Mouse (Mus musculus) brown adipose tissue, adult 24 weeks (tissue): Measurements from ENCODE around the gene Cpt1a. TPM values are rescaled to one million over a fixed set of nuclear protein-coding genes. Genes with fewer than 3 reads are reported as not detected.

Experiments used
- H3K27ac ChIP-seq: fragments of 200-500 bp; replicated peaks from 2 replicates; pipeline ENCODE4 v1.5.1; 2012; ENCODE audit warnings: low read depth, mild to moderate bottlenecking, low read length
- H3K4me1 ChIP-seq: fragments of 200-500 bp; 2 replicates; pipeline ENCODE4 v1.6.1; 2012; ENCODE audit warnings: low read length, mixed read lengths; ENCODE audit not compliant: control insufficient read depth, insufficient read depth, insufficient read length
- H3K4me3 ChIP-seq: fragments of 200-500 bp; 2 replicates; pipeline ENCODE4 v1.5.1; 2012; ENCODE audit warnings: low read depth, mild to moderate bottlenecking, low read length, moderate library complexity; ENCODE audit not compliant: insufficient read depth
- polyA plus RNA-seq: library from polyadenylated mRNA; stranded (reverse); fragments of >200 nt; gene quantifications from 2 replicates; pipeline ENCODE4 v1.2.4, GENCODE M21; 2012; ENCODE audit not compliant: missing spikeins, insufficient read depth, insufficient read length

Cpt1a gene
- polyA plus RNA-seq: 4.4 and 10.0 TPM in 2 replicates

DNA sequence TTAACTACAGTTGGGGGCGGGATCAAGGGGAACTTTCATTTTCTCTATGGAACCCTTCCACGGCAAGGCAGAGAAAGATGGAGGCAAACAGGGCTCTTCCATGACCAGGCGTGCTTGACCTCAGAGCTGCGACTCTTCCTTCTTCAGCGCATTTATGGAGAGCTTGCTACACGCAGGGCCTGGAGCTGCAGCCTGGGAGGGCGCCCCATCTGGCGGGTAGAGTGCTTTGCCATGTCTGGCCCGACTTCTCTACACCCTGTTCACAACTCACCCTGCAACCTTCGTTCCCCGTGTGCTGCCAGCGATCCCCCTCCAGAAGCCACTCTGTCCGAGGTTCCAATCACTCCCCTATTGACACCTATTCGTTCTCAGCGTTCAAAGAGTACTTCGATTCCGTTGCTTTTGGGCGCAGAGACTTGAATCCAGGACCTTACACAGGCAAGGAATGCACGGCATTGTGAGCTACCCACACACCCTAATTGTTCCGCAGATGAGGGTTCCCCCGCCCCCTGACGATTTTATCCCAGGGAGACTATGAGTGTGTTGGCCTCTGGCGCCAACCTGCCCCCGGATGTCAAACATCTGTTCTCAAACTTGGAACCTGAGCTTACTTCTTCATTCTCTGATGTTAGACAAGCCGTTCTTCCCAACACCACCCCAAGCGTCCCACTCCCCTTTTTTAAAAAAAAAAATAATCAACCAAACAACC lies at the start of gene Cpt1a:
TSS of gene Cpt1a (plus strand) at position 74 of the 709 bp plus-strand sequence.
- H3K4me3 ChIP-seq: peak within 1 kb of the TSS; percentile 88
- peaks cover 12% of the 10 kb centered on the region for H3K4me1 ChIP-seq
- peak within 1 kb of the TSS; percentile 59 for H3K27ac ChIP-seq

DNA sequence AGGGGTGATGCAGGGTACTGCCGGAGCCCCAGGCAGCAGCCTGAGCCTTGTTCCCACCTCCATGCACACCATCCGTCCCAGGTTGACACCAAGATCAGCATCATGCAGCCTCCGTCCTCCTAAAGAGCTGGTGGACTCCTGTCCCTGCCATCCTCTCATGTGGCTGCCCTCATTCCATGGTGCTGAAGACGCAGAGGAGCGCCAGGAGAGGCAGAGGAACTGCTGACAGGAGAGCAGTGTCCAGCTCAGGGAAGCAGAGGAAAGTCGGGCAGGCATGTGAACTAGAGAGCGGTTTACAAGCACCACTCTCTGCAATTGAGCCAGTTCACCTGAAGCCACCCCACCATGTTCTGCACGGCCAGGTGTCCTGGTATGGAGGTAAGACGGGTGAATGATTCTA lies 48.8 kb upstream of the Cpt1a start:
- no peak overlapping the region for H3K4me3 ChIP-seq
- H3K27ac ChIP-seq: no peak overlapping the region
- H3K4me1 ChIP-seq: no peaks in the 10 kb centered on the region

DNA sequence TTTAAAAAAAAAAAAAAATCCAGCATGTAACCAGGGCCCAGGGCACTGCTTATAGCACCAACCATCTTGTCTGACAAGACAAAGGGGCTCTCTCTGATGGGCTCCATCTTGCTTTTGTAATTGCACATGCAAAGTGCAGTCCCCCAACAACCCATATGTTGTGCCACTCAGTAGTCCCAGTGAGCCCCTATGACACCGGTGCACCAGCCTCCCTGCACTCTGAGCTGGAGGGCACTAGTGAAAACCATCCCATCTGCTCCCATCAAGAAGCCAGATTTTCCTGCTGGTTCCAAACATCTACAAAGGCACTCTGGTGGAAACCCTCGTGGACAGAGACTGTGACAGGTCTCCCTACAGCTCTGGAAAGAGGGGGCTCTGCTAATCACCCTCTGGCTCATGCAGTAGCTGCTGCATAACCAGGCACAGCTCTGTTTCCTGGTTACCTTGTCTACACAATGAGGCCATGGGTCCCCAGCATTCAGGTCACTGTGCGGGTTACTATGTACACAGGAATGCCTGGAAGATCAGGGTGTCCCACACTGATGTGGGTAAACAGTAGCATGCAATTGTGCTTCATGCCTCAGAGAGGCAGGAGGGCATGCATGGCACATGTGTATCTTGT lies 46.3 kb upstream of the Cpt1a start:
- Histone ChIP-seq H3K4me1 (no peaks in the 10 kb centered on the region), H3K4me3 (no peak overlapping the region), H3K27ac (no peak overlapping the region)

DNA sequence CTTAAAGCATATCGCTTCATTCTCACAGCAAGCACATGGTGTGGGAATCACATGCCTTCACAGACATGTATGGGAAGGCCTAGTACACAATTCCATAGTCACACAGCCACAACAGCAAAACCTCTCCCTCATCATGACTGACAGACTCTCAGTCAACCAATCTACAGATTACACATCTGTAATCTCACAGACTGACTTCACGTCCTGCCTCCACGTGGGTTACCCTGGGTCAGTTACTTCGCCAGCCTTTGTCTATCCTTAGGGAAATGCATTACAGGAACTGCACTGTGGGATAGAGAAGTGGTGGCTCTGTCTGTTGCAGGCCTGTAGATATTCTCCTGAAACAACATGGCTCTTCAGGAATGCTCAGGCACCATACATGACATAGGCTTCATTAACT lies 40.2 kb upstream of the Cpt1a start:
- Histone ChIP-seq H3K27ac (no peak overlapping the region), H3K4me3 (peak overlapping the region; percentile 75)

DNA sequence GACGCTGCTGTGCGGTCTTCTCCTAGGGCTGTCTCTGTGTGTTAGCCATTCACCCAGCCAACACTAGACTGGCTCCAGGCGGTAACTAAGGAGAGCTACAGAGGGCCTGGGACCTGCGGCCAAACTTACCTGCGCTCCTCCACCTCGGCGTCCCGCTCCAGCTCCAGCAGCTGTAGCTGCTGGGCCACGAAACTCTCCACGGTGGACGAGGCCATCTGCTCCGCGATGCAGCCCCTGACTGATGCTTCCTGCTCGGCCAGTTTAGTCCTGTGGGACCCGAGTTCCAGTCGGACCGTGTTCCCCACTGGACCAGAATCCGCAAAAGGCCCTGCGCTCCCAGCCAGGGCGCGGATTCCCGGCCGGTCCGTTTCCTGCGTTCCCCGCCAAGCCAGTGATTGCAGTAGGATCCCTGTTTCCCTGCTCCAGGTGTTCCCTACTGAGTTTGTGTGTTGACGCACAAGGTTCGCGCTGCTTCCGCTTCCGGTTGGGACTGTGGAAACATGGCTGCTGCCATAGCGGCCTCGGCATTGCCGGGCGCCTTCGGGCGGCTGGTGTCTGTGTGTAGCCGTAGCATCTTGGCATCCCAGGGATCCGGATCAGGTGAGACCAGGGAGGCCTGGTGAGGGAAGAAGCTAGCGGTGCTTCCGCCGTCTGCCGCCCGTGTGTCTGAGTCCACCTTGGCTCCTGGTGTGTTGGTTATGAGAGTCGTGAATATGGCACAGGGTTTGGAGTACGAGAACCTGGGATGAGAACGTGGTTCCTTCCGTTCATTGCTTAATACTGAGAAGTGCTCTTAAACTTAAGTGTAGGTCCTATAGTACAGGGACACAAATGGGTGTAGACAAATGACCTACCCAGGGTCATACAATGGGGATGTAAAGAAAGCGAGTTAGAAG lies 39.3 kb upstream of the Cpt1a start, which contains the start of the genes Mrpl21 and Ighmbp2:
TSS of gene Mrpl21 (plus strand) at position 330 of the 896 bp plus-strand sequence.
TSS of gene Ighmbp2 (minus strand) at position 446 of the 896 bp plus-strand sequence.
- peak within 1 kb of the TSS; percentile 75 for H3K4me3 ChIP-seq
- peaks cover 3% of the 10 kb centered on the region for H3K4me1 ChIP-seq
- peak within 1 kb of the TSS; percentile 20; the same call in 1 of the 2 replicates for H3K27ac ChIP-seq

More for the DNA sequence above, 40.2 kb upstream of the Cpt1a start:
- peaks cover 3% of the 10 kb centered on the region for H3K4me1 ChIP-seq

DNA sequence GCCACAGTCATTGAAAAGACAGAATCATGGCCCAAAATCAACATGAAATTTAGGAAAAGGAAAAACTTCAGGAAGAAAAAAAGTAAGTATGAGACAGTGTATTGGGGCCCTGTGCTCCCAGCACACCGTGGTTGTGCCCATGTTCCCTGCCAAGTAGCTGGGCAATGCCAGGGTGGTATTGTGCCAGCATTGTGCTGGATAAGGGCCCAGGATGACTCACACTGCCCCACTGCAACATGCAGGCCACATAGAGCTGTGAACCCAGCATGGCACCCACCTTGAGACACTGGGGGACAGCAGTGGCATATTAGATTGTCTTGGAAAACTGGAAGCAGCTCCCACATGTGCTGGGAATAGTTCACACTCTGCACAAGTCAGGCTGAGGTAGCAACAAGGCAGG lies 33.1 kb upstream of the Cpt1a start:
- Histone ChIP-seq H3K4me3 (no peak overlapping the region), H3K27ac (no peak overlapping the region), H3K4me1 (no peaks in the 10 kb centered on the region)

DNA sequence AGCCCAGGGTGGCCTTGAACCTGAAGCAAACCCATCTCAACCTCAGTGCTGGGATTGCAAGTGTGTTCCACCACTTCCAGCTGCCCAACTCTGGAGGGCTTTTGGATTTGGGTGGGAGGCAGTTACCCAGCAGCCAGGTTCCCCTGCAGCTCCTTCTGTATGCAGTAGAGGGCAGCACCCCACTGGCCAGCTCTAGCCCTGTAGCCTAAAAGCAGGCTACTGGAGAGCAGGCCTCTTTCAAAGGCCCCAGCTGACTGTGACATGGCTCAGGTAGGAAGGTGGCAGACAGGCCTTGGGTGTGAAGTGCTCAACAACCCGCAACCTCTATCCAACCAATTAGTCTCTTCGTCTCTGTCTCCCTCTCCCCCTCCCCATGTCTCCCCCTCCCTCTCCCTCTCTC lies 30.1 kb upstream of the Cpt1a start:
- Histone ChIP-seq H3K27ac (no peak overlapping the region), H3K4me1 (no peaks in the 10 kb centered on the region), H3K4me3 (no peak overlapping the region)

DNA sequence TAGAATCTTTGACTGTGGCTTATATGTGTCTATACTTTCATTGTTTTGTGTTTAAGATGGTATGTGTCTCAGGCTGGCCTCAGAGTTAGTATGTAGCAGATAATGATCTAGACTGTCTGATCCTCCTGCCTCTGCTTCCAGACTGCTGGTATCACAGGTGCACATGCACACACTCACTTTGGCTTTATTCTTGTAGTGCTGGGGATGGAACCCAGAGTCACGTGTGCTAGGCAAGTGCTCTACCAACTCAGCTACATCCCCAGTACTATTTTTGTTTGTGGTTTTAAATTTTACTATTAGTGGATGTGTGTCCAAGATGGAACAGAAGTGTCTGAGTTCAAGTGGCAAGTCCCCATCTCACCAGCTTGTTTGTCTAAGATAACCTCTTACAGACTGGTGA lies 29.1 kb upstream of the Cpt1a start:
- Histone ChIP-seq H3K27ac (no peak overlapping the region), H3K4me3 (no peak overlapping the region), H3K4me1 (no peaks in the 10 kb centered on the region)

DNA sequence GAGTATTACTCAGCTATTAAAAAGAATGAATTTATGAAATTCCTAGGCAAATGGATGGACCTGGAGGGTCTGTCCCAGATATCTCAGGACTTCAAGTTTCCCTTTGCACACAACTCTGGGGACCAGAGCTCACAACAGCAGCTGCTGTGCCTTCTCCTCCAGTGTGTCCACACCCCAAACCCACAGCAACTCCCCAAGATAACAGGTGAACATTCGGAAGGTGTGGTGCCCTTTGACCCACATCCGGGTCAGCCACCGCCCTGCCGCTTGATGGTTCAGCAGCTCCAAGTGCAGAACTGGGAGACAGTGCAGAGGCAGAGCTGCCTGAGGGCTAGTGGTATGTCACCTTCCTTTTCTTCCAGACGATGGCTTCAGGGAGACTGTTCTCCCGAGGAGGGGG lies 26.9 kb upstream of the Cpt1a start:
- Histone ChIP-seq H3K27ac (no peak overlapping the region), H3K4me3 (no peak overlapping the region), H3K4me1 (no peaks in the 10 kb centered on the region)

DNA sequence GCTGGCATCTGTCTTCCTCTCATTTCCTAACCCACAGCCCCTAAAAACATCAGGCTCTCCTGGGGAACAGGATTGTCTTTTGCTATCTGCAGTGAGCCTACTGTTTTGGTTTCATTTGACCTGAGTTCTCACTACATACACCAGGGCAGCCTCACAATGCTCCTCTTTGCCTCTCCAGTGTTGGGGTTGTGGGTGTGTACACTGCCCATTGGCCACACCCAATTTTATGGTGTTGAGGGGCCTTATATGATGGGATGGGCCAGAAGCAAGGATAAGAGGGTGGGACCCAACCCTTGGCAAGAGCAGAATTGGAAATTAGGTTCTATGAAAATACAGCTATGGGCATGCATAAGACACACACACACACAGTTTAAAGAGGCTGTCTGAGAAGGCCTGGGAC lies 25.1 kb upstream of the Cpt1a start:
- no peak overlapping the region for H3K4me3 ChIP-seq

DNA sequence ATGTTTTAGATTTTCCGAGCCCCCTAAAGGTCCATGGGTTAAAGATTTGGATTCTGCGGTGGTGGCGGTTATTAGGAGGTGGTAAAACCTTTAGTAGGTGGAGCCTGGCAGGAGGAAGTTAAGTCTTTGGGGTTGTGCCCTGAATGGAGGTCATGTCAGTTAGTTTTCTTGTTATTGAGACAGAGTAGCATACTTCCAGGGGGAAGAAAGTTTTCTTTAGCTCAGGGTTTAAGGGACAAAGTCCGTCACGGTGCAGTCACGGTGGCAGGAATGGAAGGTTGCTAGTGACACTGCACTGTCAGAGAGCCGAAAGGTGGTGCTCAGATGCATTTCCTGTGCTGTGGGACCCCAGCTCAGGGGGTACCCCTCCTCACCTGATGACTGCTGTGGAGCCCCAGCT lies 24.4 kb upstream of the Cpt1a start:
- no peaks in the 10 kb centered on the region for H3K4me1 ChIP-seq
- no peak overlapping the region for H3K27ac ChIP-seq
- no peak overlapping the region for H3K4me3 ChIP-seq

More for the DNA sequence above, 25.1 kb upstream of the Cpt1a start:
- Histone ChIP-seq H3K4me1 (no peaks in the 10 kb centered on the region), H3K27ac (no peak overlapping the region)

DNA sequence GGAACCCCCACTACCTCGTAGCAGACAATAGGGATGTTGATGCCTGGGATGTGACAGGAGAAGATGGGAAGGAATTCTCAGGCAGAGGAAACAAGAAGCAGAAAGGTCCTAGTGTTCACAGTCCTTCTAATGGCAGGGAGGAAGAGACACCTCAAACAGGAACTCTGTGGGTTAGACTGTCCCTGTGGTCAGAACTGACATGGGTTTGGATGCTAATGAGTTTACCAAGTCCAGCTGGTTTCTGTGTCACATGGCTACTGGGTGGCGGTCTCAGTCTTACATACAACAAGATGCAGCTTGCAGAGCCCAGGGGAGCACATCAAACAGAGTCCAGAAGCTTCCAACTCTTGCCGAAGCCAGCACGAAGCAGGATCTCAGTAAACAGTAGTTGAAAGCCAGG lies 18.1 kb upstream of the Cpt1a start:
- H3K4me1 ChIP-seq: no peaks in the 10 kb centered on the region
- no peak overlapping the region for H3K27ac ChIP-seq
- no peak overlapping the region for H3K4me3 ChIP-seq

DNA sequence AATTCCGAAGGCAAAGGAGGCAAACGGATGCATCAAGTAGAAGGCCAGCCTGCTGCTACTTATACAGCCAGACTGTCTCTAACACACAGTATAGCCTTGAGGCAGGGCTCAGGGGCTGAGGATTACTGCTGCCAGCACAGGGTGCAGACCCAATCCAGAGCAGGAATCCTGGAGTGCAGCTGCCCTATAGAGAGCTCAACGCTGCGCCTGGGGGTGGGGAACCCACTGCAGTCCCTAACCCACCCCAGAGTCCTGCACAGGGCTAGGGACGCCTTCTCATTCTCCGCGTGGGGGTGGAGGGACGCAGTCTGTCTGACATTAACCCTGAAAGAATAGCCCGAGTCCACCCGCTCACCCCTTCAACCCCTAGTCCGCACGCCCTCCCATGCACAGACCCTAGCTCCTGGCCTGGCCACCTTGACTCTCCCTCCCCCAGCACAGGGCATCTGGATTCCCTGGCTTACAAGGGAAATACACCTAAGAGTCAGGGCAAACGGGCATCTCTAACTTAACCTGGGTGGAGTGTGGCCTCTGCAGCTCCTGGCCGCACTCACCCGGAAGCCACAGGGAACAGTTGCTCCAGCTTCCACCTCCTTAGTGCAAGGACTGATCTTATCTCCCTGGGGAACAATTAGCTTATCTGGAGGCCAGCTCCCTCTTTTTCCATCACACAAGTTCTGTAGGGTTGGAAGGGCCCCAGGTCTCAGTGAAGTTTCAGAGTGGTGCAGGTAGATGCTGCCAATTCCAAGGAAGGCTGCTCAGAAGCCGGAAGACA lies 14.8 kb upstream of the Cpt1a start:
- no peak overlapping the region for H3K4me3 ChIP-seq
- H3K27ac ChIP-seq: no peak overlapping the region
- H3K4me1 ChIP-seq: no peaks in the 10 kb centered on the region

DNA sequence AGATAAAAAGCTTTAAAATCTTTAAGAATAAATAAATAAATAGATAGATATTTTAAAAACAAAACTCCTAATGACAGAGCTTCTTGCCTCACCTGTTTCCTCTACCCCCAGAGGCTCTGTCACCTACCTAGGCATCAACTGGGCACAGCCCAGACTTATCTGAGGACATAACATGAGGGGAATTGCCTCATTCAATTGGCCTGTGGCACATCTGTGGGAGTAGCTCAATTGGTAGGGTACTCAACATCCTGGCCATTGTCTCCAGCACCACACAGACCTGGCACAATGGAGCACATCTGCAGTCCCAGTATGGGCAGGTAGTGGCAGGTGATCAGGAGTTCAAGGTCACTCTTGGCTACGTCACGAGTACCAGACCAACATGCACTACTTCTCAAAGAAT lies 2.8 kb upstream of the Cpt1a start:
- no peak overlapping the region for H3K4me3 ChIP-seq
- no peak overlapping the region for H3K27ac ChIP-seq
- H3K4me1 ChIP-seq: 0 out of 2 replicates have a peak, but pooled peaks cover 4% of the 10 kb centered on the region
